Mouse (Mus musculus) kidney, postnatal 14 days (tissue): Measurements from ENCODE around the gene Alg5.
"Not testable (repeated sequence)": the region's sequence is repeated elsewhere in the genome, so short reads cannot be mapped to it uniquely, and the experiment has no call there.

Experiments
- DNase-seq: peaks from one replicate; pipeline ENCODE4 v3.0.0; 2022; ENCODE audit warnings: mixed read lengths

Gene Alg5

GRCm38 (mm10) chr3:54735247-54736046 lies at the start of gene Alg5, which contains the start of gene Exosc8:
Gene Alg5, plus strand, starts transcription at chr3:54735539.
Gene Exosc8, minus strand, starts transcription at chr3:54735393.
- peak; percentile 92 for DNase-seq

- no peak for DNase-seq
These were observed 48.1 kb upstream of the Alg5 start for GRCm38 (mm10) chr3:54687245-54687644.

GRCm38 (mm10) chr3:54689091-54689490 lies 46.2 kb upstream of the Alg5 start:
- no peak for DNase-seq

- DNase-seq = peak; percentile 96
These were observed 42.9 kb upstream of the Alg5 start, which contains the start of gene Supt20 for GRCm38 (mm10) chr3:54692202-54693055. Gene Supt20, plus strand, starts transcription at chr3:54692807.

GRCm38 (mm10) chr3:54693056-54693415 lies 42.3 kb upstream of the Alg5 start:
- no peak for DNase-seq

- DNase-seq = no peak
These were observed 35.5 kb upstream of the Alg5 start for GRCm38 (mm10) chr3:54699759-54700301.

- not testable (repeated sequence) for DNase-seq
These were observed 31.2 kb upstream of the Alg5 start for GRCm38 (mm10) chr3:54704106-54704505.

GRCm38 (mm10) chr3:54708972-54709371 lies 26.4 kb upstream of the Alg5 start:
- DNase-seq = no peak

GRCm38 (mm10) chr3:54714253-54714652 lies 21.1 kb upstream of the Alg5 start, which contains the start of gene Gm21958:
Gene Gm21958, minus strand, starts transcription at chr3:54714353.
- no peak for DNase-seq

- DNase-seq = no peak
These were observed 19.9 kb upstream of the Alg5 start for GRCm38 (mm10) chr3:54715461-54715860.

GRCm38 (mm10) chr3:54717348-54717747 lies 18.0 kb upstream of the Alg5 start:
- no peak for DNase-seq

GRCm38 (mm10) chr3:54718947-54719346 lies 16.4 kb upstream of the Alg5 start:
- no peak for DNase-seq

GRCm38 (mm10) chr3:54723741-54724500 lies 11.4 kb upstream of the Alg5 start:
- no peak for DNase-seq

- no peak for DNase-seq
These were observed 10.0 kb upstream of the Alg5 start for GRCm38 (mm10) chr3:54725344-54725743.

- DNase-seq = no peak
These were observed 7.8 kb upstream of the Alg5 start for GRCm38 (mm10) chr3:54727588-54727987.

GRCm38 (mm10) chr3:54728100-54728499 lies 7.2 kb upstream of the Alg5 start:
- no peak for DNase-seq

GRCm38 (mm10) chr3:54731626-54732150 lies 3.7 kb upstream of the Alg5 start:
- no peak for DNase-seq

GRCm38 (mm10) chr3:54732371-54732770 lies 3.0 kb upstream of the Alg5 start:
- no peak for DNase-seq

- peak; percentile 94 for DNase-seq
These were observed 710 bp upstream of the Alg5 start for GRCm38 (mm10) chr3:54734411-54735246.

- peak; percentile 21 for DNase-seq
These were observed 975 bp downstream of the Alg5 start for GRCm38 (mm10) chr3:54736101-54736927.
